Mouse (Mus musculus): ENCODE results near the gene Skap2. TPM values are rescaled to one million over a fixed set of nuclear protein-coding genes. Genes with fewer than 3 reads are reported as not detected.
A peak's percentile ranks its signal among the peaks of the same experiment; 100 is the strongest.

The Skap2 gene
- polyA plus RNA-seq, 1 experiment from 2014 or later = 16.1 TPM

- H3K27ac ChIP-seq (ENCODE audit: low read length) = no peak overlapping the region
- H3K4me3 ChIP-seq (ENCODE audit: low read depth, low read length) = no peak overlapping the region
- H3K4me2 ChIP-seq (ENCODE audit: low read depth, low read length) = no peak overlapping the region
- no peaks in the 10 kb centered on the region for H3K9me3 ChIP-seq (replicated peaks; ENCODE audit: control insufficient read depth, low read length)
- no peak overlapping the region for H3K9ac ChIP-seq (ENCODE audit: low read depth, low read length)
- no peaks in the 10 kb centered on the region for H3K27me3 ChIP-seq (ENCODE audit: control insufficient read depth, insufficient read depth, low read depth, low read length)
- WGBS (ENCODE audit: insufficient replicate concordance) = 42% methylated on average over 3 of the region's 3 CpGs
- no peak for ATAC-seq (ENCODE audit: low read depth)
- no peaks in the 10 kb centered on the region for H3K36me3 ChIP-seq (ENCODE audit: control insufficient read depth, insufficient read depth)
- no peaks in the 10 kb centered on the region for H3K4me1 ChIP-seq (ENCODE audit: control insufficient read depth, low read depth, low read length)
Observed at GRCm38 (mm10) chr6:51886902-51887431, 125.4 kb downstream of the Skap2 start.

- H3K27ac ChIP-seq (ENCODE audit: low read length) = no peak overlapping the region
- H3K27me3 ChIP-seq (ENCODE audit: control insufficient read depth, insufficient read depth, low read depth, low read length) = no peaks in the 10 kb centered on the region
- WGBS (ENCODE audit: insufficient replicate concordance) = 70% methylated on average over 5 of the region's 5 CpGs
- peaks cover 8% of the 10 kb centered on the region for H3K4me1 ChIP-seq (ENCODE audit: control insufficient read depth, low read depth, low read length)
- no peak overlapping the region for H3K4me2 ChIP-seq (ENCODE audit: low read depth, low read length)
- H3K9me3 ChIP-seq (replicated peaks; ENCODE audit: control insufficient read depth, low read length) = no peaks in the 10 kb centered on the region
- no peaks in the 10 kb centered on the region for H3K36me3 ChIP-seq (ENCODE audit: control insufficient read depth, insufficient read depth)
- H3K4me3 ChIP-seq (ENCODE audit: low read depth, low read length) = no peak overlapping the region
- no peak for ATAC-seq (ENCODE audit: low read depth)
- H3K9ac ChIP-seq (ENCODE audit: low read depth, low read length) = no peak overlapping the region
Observed at GRCm38 (mm10) chr6:51882880-51883274, 129.5 kb downstream of the Skap2 start.

GRCm38 (mm10) chr6:51882266-51882879 is 130.0 kb downstream of the Skap2 start:
- H3K27me3 ChIP-seq (ENCODE audit: control insufficient read depth, insufficient read depth, low read depth, low read length) = no peaks in the 10 kb centered on the region
- H3K27ac ChIP-seq (ENCODE audit: low read length) = no peak overlapping the region
- no peak overlapping the region for H3K4me2 ChIP-seq (ENCODE audit: low read depth, low read length)
- H3K36me3 ChIP-seq (ENCODE audit: control insufficient read depth, insufficient read depth) = no peaks in the 10 kb centered on the region
- H3K4me1 ChIP-seq (ENCODE audit: control insufficient read depth, low read depth, low read length) = peaks cover 8% of the 10 kb centered on the region
- no peaks in the 10 kb centered on the region for H3K9me3 ChIP-seq (replicated peaks; ENCODE audit: control insufficient read depth, low read length)
- H3K9ac ChIP-seq (ENCODE audit: low read depth, low read length) = no peak overlapping the region
- ATAC-seq (ENCODE audit: low read depth) = no peak
- no peak overlapping the region for H3K4me3 ChIP-seq (ENCODE audit: low read depth, low read length)
- 65% methylated on average over 17 of the region's 17 CpGs for WGBS (ENCODE audit: insufficient replicate concordance)

GRCm38 (mm10) chr6:51881181-51881968 is 131.0 kb downstream of the Skap2 start:
- Histone ChIP-seq H3K4me3 (ENCODE audit: low read depth, low read length) (0 out of 2 replicates have a peak overlapping the region, but pooled peaks have one; percentile 13), H3K27me3 (ENCODE audit: control insufficient read depth, insufficient read depth, low read depth, low read length) (no peaks in the 10 kb centered on the region), H3K9ac (ENCODE audit: low read depth, low read length) (no peak overlapping the region), H3K4me2 (ENCODE audit: low read depth, low read length) (peak overlapping the region; percentile 36), H3K27ac (ENCODE audit: low read length) (peak overlapping the region; percentile 50; the same call in 1 of the 2 replicates), H3K36me3 (ENCODE audit: control insufficient read depth, insufficient read depth) (no peaks in the 10 kb centered on the region), H3K9me3 (replicated peaks; ENCODE audit: control insufficient read depth, low read length) (no peaks in the 10 kb centered on the region), H3K4me1 (ENCODE audit: control insufficient read depth, low read depth, low read length) (peaks cover 8% of the 10 kb centered on the region)
- peak; percentile 60; the same call in 1 of the 2 replicates for ATAC-seq (ENCODE audit: low read depth)
- WGBS (ENCODE audit: insufficient replicate concordance) = 28% methylated on average over 13 of the region's 13 CpGs

- 28% methylated on average over 6 of the region's 6 CpGs for WGBS (ENCODE audit: insufficient replicate concordance)
- Histone ChIP-seq H3K4me2 (ENCODE audit: low read depth, low read length) (peak overlapping the region; percentile 36), H3K4me1 (ENCODE audit: control insufficient read depth, low read depth, low read length) (peaks cover 8% of the 10 kb centered on the region), H3K36me3 (ENCODE audit: control insufficient read depth, insufficient read depth) (no peaks in the 10 kb centered on the region), H3K4me3 (ENCODE audit: low read depth, low read length) (0 out of 2 replicates have a peak overlapping the region, but pooled peaks have one; percentile 13), H3K9ac (ENCODE audit: low read depth, low read length) (no peak overlapping the region), H3K27ac (ENCODE audit: low read length) (peak overlapping the region; percentile 50; the same call in 1 of the 2 replicates), H3K9me3 (replicated peaks; ENCODE audit: control insufficient read depth, low read length) (no peaks in the 10 kb centered on the region), H3K27me3 (ENCODE audit: control insufficient read depth, insufficient read depth, low read depth, low read length) (no peaks in the 10 kb centered on the region)
- ATAC-seq (ENCODE audit: low read depth) = no peak
Observed at GRCm38 (mm10) chr6:51880778-51881177, 131.6 kb downstream of the Skap2 start.

GRCm38 (mm10) chr6:51878551-51878950 is 133.8 kb downstream of the Skap2 start:
- H3K27me3 ChIP-seq (ENCODE audit: control insufficient read depth, insufficient read depth, low read depth, low read length) = no peaks in the 10 kb centered on the region
- no peak overlapping the region for H3K27ac ChIP-seq (ENCODE audit: low read length)
- no peak overlapping the region for H3K9ac ChIP-seq (ENCODE audit: low read depth, low read length)
- WGBS (ENCODE audit: insufficient replicate concordance) = 47% methylated on average over 2 of the region's 2 CpGs
- no peaks in the 10 kb centered on the region for H3K9me3 ChIP-seq (replicated peaks; ENCODE audit: control insufficient read depth, low read length)
- H3K36me3 ChIP-seq (ENCODE audit: control insufficient read depth, insufficient read depth) = no peaks in the 10 kb centered on the region
- H3K4me1 ChIP-seq (ENCODE audit: control insufficient read depth, low read depth, low read length) = peaks cover 8% of the 10 kb centered on the region
- H3K4me3 ChIP-seq (ENCODE audit: low read depth, low read length) = no peak overlapping the region
- ATAC-seq (ENCODE audit: low read depth) = peak; percentile 64
- H3K4me2 ChIP-seq (ENCODE audit: low read depth, low read length) = no peak overlapping the region

GRCm38 (mm10) chr6:51876841-51877553 is 135.4 kb downstream of the Skap2 start:
- Histone ChIP-seq H3K4me2 (ENCODE audit: low read depth, low read length) (no peak overlapping the region), H3K4me1 (ENCODE audit: control insufficient read depth, low read depth, low read length) (peaks cover 8% of the 10 kb centered on the region), H3K27me3 (ENCODE audit: control insufficient read depth, insufficient read depth, low read depth, low read length) (no peaks in the 10 kb centered on the region), H3K9me3 (replicated peaks; ENCODE audit: control insufficient read depth, low read length) (no peaks in the 10 kb centered on the region), H3K9ac (ENCODE audit: low read depth, low read length) (no peak overlapping the region), H3K4me3 (ENCODE audit: low read depth, low read length) (no peak overlapping the region), H3K36me3 (ENCODE audit: control insufficient read depth, insufficient read depth) (no peaks in the 10 kb centered on the region), H3K27ac (ENCODE audit: low read length) (no peak overlapping the region)
- WGBS (ENCODE audit: insufficient replicate concordance) = 35% methylated on average over 13 of the region's 13 CpGs
- ATAC-seq (ENCODE audit: low read depth) = peak; percentile 56; the same call in 1 of the 2 replicates

- Histone ChIP-seq H3K4me2 (ENCODE audit: low read depth, low read length) (no peak overlapping the region), H3K9me3 (replicated peaks; ENCODE audit: control insufficient read depth, low read length) (no peaks in the 10 kb centered on the region), H3K4me1 (ENCODE audit: control insufficient read depth, low read depth, low read length) (peaks cover 7% of the 10 kb centered on the region), H3K27me3 (ENCODE audit: control insufficient read depth, insufficient read depth, low read depth, low read length) (no peaks in the 10 kb centered on the region), H3K27ac (ENCODE audit: low read length) (no peak overlapping the region), H3K4me3 (ENCODE audit: low read depth, low read length) (no peak overlapping the region), H3K9ac (ENCODE audit: low read depth, low read length) (no peak overlapping the region), H3K36me3 (ENCODE audit: control insufficient read depth, insufficient read depth) (no peaks in the 10 kb centered on the region)
- 36% methylated on average over 6 of the region's 6 CpGs for WGBS (ENCODE audit: insufficient replicate concordance)
- ATAC-seq (ENCODE audit: low read depth) = no peak
Observed at GRCm38 (mm10) chr6:51875884-51876626, 136.3 kb downstream of the Skap2 start.

Measured in liver, embryonic 16.5 days (tissue).